Mouse (Mus musculus) ES-Bruce4 (cell line): ENCODE data around the gene Ugt1a6b.

Source experiments
- CTCF ChIP-seq: IDR thresholded peaks from one replicate; pipeline ENCODE4 v1.8.1; 2011; ENCODE audit warnings: low read depth, low read length
- EP300 ChIP-seq: IDR thresholded peaks from 2 replicates; pipeline ENCODE4 v1.6.1; 2011; ENCODE audit warnings: low read depth, low read length; ENCODE audit not compliant: insufficient read depth
- POLR2A ChIP-seq: IDR thresholded peaks from one replicate; pipeline ENCODE4 v1.8.1; 2011; ENCODE audit warnings: low read length; ENCODE audit not compliant: insufficient read depth

GRCm38 (mm10) chr1:88243861-88244260 is 140.8 kb downstream of the Ugt1a6b start:
- no peak for TF ChIP-seq POLR2A
- TF ChIP-seq CTCF = no peak
- no peak for TF ChIP-seq EP300
